Comparison of ENCODE assay signal across 21 mouse cellular contexts in genomic region chr10:19516011-19516410, GRCm38 (mm10).
DNase-seq lines count a peak whose midpoint lies in the region; ATAC-seq and TF ChIP-seq lines count a peak whose summit lies in the region.
"Had no signal": no experiment of that assay in that cellular context is flagged by ENCODE, and none has a peak within 500 bp of the region (broad histone marks: within the 10 kb centered on the region; RNA-seq: fewer than 3 reads in every experiment).

No protein-coding gene starts in this region.

- no peaks in the 10 kb centered on the region for H3K27me3 ChIP-seq in heart, adult 2 months (ENCODE audit: control insufficient read depth, insufficient read depth, low read length)
- H3K27me3 ChIP-seq in liver, postnatal 0 days (ENCODE audit: insufficient read depth, low read length) = no peaks in the 10 kb centered on the region
- no peaks in the 10 kb centered on the region for H3K27me3 ChIP-seq in E14TG2a.4 (ENCODE audit: insufficient read depth, low read length)

- H3K79me2 ChIP-seq in heart, adult 2 months (replicated peaks; ENCODE audit: control insufficient read depth, insufficient read depth, low read length) = no peaks in the 10 kb centered on the region

- DNase-seq in heart, adult 2 months = no peak
- DNase-seq in heart, postnatal 36 days = no peak
- DNase-seq in liver, postnatal 0 days = no peak
- DNase-seq in liver = no peak
- peak; percentile 33 for DNase-seq in mesoderm, embryonic 11.5 days (ENCODE audit: low read depth, low spot score)
- DNase-seq: adrenal gland, postnatal 14 days; cerebellum, adult 2 months; heart, adult 11 months; kidney, adult 18-20 months; kidney, postnatal 10 days; spleen, adult 18-20 months; thymus, postnatal 25 days had no signal

- TF ChIP-seq CTCF in heart, adult 2 months (IDR thresholded peaks at IDR 0.05) = peak; percentile 20; the same call in 1 of the 2 replicates
- TF ChIP-seq CTCF in liver, postnatal 0 days (IDR thresholded peaks at IDR 0.05; ENCODE audit: low read depth) = peak; percentile 39
- TF ChIP-seq CTCF in E14TG2a.4 (conservative IDR thresholded peaks at IDR 0.05; ENCODE audit: low read length) = peak; percentile 71

- TF ChIP-seq POLR2A in heart, adult 2 months (IDR thresholded peaks at IDR 0.05; ENCODE audit: insufficient read depth, low read depth, low read length) = no peak

- intact Hi-C loops in heart, adult 2 months (cut with DNase I) = loop anchor here (5.0 kb wide), 1 partner anchor 599 kb away; no protein-coding TSS in a partner anchor
- intact Hi-C loops in heart, postnatal 36 days (cut with DNase I) = no loop called here

- H3K9ac ChIP-seq in heart, adult 2 months (ENCODE audit: low read depth, low read length) = no peak overlapping the region
- no peak overlapping the region for H3K9ac ChIP-seq in liver, postnatal 0 days (replicated peaks)

- 96% methylated on average over 3 of the region's 3 CpGs for WGBS in heart, adult 2 months
- 87% methylated on average over 3 of the region's 3 CpGs for whole genome bisulfite sequencing in liver, postnatal 0 days (ENCODE audit: insufficient replicate concordance)

- no peaks in the 10 kb centered on the region for H3K36me3 ChIP-seq in heart, adult 2 months (ENCODE audit: control insufficient read depth, insufficient read depth, low read length)
- H3K36me3 ChIP-seq in liver, postnatal 0 days (replicated peaks; ENCODE audit: insufficient read depth, low read length) = no peaks in the 10 kb centered on the region
- no peaks in the 10 kb centered on the region for H3K36me3 ChIP-seq in E14TG2a.4 (ENCODE audit: insufficient read depth, low read length)
- H3K36me3 ChIP-seq: G1E; limb, embryonic 10.5 days had no signal

- TF ChIP-seq EP300 in heart, adult 2 months (IDR thresholded peaks at IDR 0.05; ENCODE audit: insufficient read depth, low read depth, low read length) = no peak
- TF ChIP-seq EP300 in liver, postnatal 0 days (IDR thresholded peaks at IDR 0.05; ENCODE audit: low read depth) = no peak

- H3K4me3 ChIP-seq in heart, adult 2 months = no peak overlapping the region
- H3K4me3 ChIP-seq in liver, postnatal 0 days (ENCODE audit: low read depth, low read length) = no peak overlapping the region
- H3K4me3 ChIP-seq in E14TG2a.4 (replicated peaks; ENCODE audit: low read length) = no peak overlapping the region
- H3K4me3 ChIP-seq: erythroblast, embryonic 14.5 days; left cerebral cortex, adult 2 months; limb, embryonic 10.5 days had no signal

- H3K27ac ChIP-seq in heart, adult 2 months = no peak overlapping the region
- no peak overlapping the region for H3K27ac ChIP-seq in liver, postnatal 0 days (ENCODE audit: low read depth)
- H3K27ac ChIP-seq: left cerebral cortex, adult 2 months; limb, embryonic 10.5 days; macrophage had no signal

- ATAC-seq in liver, postnatal 0 days = no peak
- ATAC-seq in activated CD4-positive, CD25-positive, alpha-beta regulatory T cell, adult 4 months = no peak
- ATAC-seq: forebrain, embryonic 16.5 days; midbrain, embryonic 16.5 days had no signal

- H3K4me1 ChIP-seq in heart, adult 2 months (ENCODE audit: control insufficient read depth, insufficient read depth, low read length) = peaks cover 3% of the 10 kb centered on the region
- H3K4me1 ChIP-seq in liver, postnatal 0 days (ENCODE audit: insufficient read depth) = no peaks in the 10 kb centered on the region
- H3K4me1 ChIP-seq in E14TG2a.4 (replicated peaks; ENCODE audit: low read depth, low read length) = no peaks in the 10 kb centered on the region
- H3K4me1 ChIP-seq: limb, embryonic 10.5 days had no signal

- H3K4me2 ChIP-seq in liver, postnatal 0 days (ENCODE audit: low read depth, low read length) = no peak overlapping the region

- 0 out of 2 replicates have a peak, but pooled peaks cover 3% of the 10 kb centered on the region for H3K9me3 ChIP-seq in liver, postnatal 0 days (ENCODE audit: low read length)
- H3K9me3 ChIP-seq in E14TG2a.4 (ENCODE audit: low read length) = no peaks in the 10 kb centered on the region
- H3K9me3 ChIP-seq: limb, embryonic 10.5 days had no signal

Comparison
In these comparisons a context has a peak if more than half of its experiments do, and no peak if none do; other contexts are left out.
1. CTCF ChIP-seq: peak in every context shown above with its lines; median percentile 71 in E14TG2a.4; 39 in liver, postnatal 0 days; 20 in heart, adult 2 months.